Mouse (Mus musculus) liver, embryonic 15.5 days (tissue): ENCODE measurements around the gene Prr7. TPM values are rescaled to one million over a fixed set of nuclear protein-coding genes. Genes with fewer than 3 reads are reported as not detected.

Experiments
- ATAC-seq: fragments of 200-750 bp; cut with Nextera tagmentation; 2 replicates; pipeline ENCODE4 v1.8.0; 2017; ENCODE audit warnings: moderate number of reproducible peaks, mild to moderate bottlenecking, moderate library complexity; ENCODE audit not compliant: insufficient read depth
- H3K27ac ChIP-seq: fragments of 300-500 bp; sonication (generic); replicated peaks from 2 replicates; pipeline ENCODE4 v1.5.1; 2015; ENCODE audit warnings: mild to moderate bottlenecking, inconsistent platforms
- H3K27me3 ChIP-seq: fragments of 300-500 bp; sonication (generic); 2 replicates; pipeline ENCODE4 v1.6.1; 2015; ENCODE audit warnings: mild to moderate bottlenecking, inconsistent platforms
- H3K36me3 ChIP-seq: fragments of 300-500 bp; sonication (generic); replicated peaks from 2 replicates; pipeline ENCODE4 v1.6.1; 2015; ENCODE audit warnings: moderate library complexity, mild to moderate bottlenecking, inconsistent platforms
- H3K4me1 ChIP-seq: fragments of 300-500 bp; sonication (generic); replicated peaks from 2 replicates; pipeline ENCODE4 v1.6.1; 2015; ENCODE audit warnings: inconsistent platforms
- H3K4me2 ChIP-seq: fragments of 300-500 bp; sonication (generic); 2 replicates; pipeline ENCODE4 v1.6.1; 2015; ENCODE audit warnings: moderate library complexity, mild to moderate bottlenecking, inconsistent platforms
- H3K4me3 ChIP-seq: fragments of 300-500 bp; sonication (generic); replicated peaks from 2 replicates; pipeline ENCODE4 v1.5.1; 2015; ENCODE audit warnings: mild to moderate bottlenecking, inconsistent platforms
- H3K9ac ChIP-seq: fragments of 300-500 bp; sonication (generic); 2 replicates; pipeline ENCODE4 v1.6.1; 2015; ENCODE audit warnings: moderate library complexity, mild to moderate bottlenecking, inconsistent platforms
- H3K9me3 ChIP-seq: fragments of 300-500 bp; sonication (generic); replicated peaks from 2 replicates; pipeline ENCODE4 v1.6.1; 2016; ENCODE audit warnings: inconsistent platforms
- WGBS: fragments of 180-500 bp; shearing (Covaris S2); methylation state at CpG from one replicate; pipeline ENCODE4 v1.1.7; 2015; ENCODE audit warnings: mixed read lengths; ENCODE audit not compliant: insufficient replicate concordance; 5-methylcytosine and 5-hydroxymethylcytosine counted together
- polyA plus RNA-seq: library from polyadenylated mRNA; unstranded; fragments of >200 nt; fragmentation: Nextera tagmentation; extraction: Ambion mirVana; gene quantifications from 2 replicates; pipeline ENCODE4 v1.2.1, GENCODE M21; 2015

Gene Prr7
- polyA plus RNA-seq, 1 experiment from 2014 or later = not detected

GRCm38 (mm10) chr13:55495702-55496101 is 31.6 kb downstream of the Prr7 start:
- 57% methylated on average over 4 of the region's 4 CpGs for WGBS
- H3K27ac ChIP-seq = no peak overlapping the region
- H3K27me3 ChIP-seq = peaks cover 49% of the 10 kb centered on the region
- H3K36me3 ChIP-seq = peaks cover 5% of the 10 kb centered on the region; the same call in 1 of the 2 replicates
- H3K4me3 ChIP-seq = no peak overlapping the region
- no peaks in the 10 kb centered on the region for H3K9me3 ChIP-seq
- H3K4me2 ChIP-seq = no peak overlapping the region
- no peak for ATAC-seq
- peaks cover 4% of the 10 kb centered on the region; the same call in 1 of the 2 replicates for H3K4me1 ChIP-seq
- no peak overlapping the region for H3K9ac ChIP-seq

- Histone ChIP-seq H3K4me1 (peaks cover 4% of the 10 kb centered on the region; the same call in 1 of the 2 replicates), H3K4me3 (no peak overlapping the region), H3K27me3 (peaks cover 39% of the 10 kb centered on the region), H3K27ac (no peak overlapping the region), H3K4me2 (no peak overlapping the region), H3K9ac (no peak overlapping the region), H3K9me3 (no peaks in the 10 kb centered on the region), H3K36me3 (peaks cover 5% of the 10 kb centered on the region; the same call in 1 of the 2 replicates)
- ATAC-seq = no peak
- WGBS = 67% methylated on average over 6 of the region's 6 CpGs
Observed at GRCm38 (mm10) chr13:55496661-55497060, 32.6 kb downstream of the Prr7 start.

- H3K27ac ChIP-seq = no peak overlapping the region
- no peak overlapping the region for H3K4me3 ChIP-seq
- peaks cover 20% of the 10 kb centered on the region for H3K27me3 ChIP-seq
- H3K9ac ChIP-seq = no peak overlapping the region
- H3K4me1 ChIP-seq = peaks cover 4% of the 10 kb centered on the region; the same call in 1 of the 2 replicates
- ATAC-seq = no peak
- no peaks in the 10 kb centered on the region for H3K9me3 ChIP-seq
- peaks cover 23% of the 10 kb centered on the region for H3K36me3 ChIP-seq
- 63% methylated on average over 11 of the region's 11 CpGs for WGBS
- no peak overlapping the region for H3K4me2 ChIP-seq
Observed at GRCm38 (mm10) chr13:55498906-55499305, 34.8 kb downstream of the Prr7 start.

- 67% methylated on average over 10 of the region's 10 CpGs for WGBS
- H3K27ac ChIP-seq = no peak overlapping the region
- H3K4me2 ChIP-seq = no peak overlapping the region
- H3K27me3 ChIP-seq = peaks cover 4% of the 10 kb centered on the region; the same call in 1 of the 2 replicates
- no peak overlapping the region for H3K4me3 ChIP-seq
- H3K36me3 ChIP-seq = peaks cover 37% of the 10 kb centered on the region
- no peak for ATAC-seq
- no peak overlapping the region for H3K9ac ChIP-seq
- H3K4me1 ChIP-seq = no peaks in the 10 kb centered on the region
- H3K9me3 ChIP-seq = no peaks in the 10 kb centered on the region
Observed at GRCm38 (mm10) chr13:55500575-55500974, 36.5 kb downstream of the Prr7 start.

- ATAC-seq = no peak
- WGBS = 78% methylated on average over 8 of the region's 8 CpGs
- H3K27ac ChIP-seq = no peak overlapping the region
- no peaks in the 10 kb centered on the region for H3K27me3 ChIP-seq
- peaks cover 55% of the 10 kb centered on the region for H3K36me3 ChIP-seq
- H3K4me1 ChIP-seq = no peaks in the 10 kb centered on the region
- H3K9me3 ChIP-seq = no peaks in the 10 kb centered on the region
- no peak overlapping the region for H3K9ac ChIP-seq
- H3K4me3 ChIP-seq = no peak overlapping the region
- H3K4me2 ChIP-seq = no peak overlapping the region
Observed at GRCm38 (mm10) chr13:55502405-55502804, 38.3 kb downstream of the Prr7 start.

- WGBS = 72% methylated on average over 5 of the region's 5 CpGs
- Histone ChIP-seq H3K9ac (no peak overlapping the region), H3K4me3 (no peak overlapping the region), H3K27me3 (no peaks in the 10 kb centered on the region), H3K4me2 (no peak overlapping the region), H3K36me3 (peaks cover 66% of the 10 kb centered on the region), H3K4me1 (0 out of 2 replicates have a peak, but pooled peaks cover 2% of the 10 kb centered on the region), H3K27ac (no peak overlapping the region), H3K9me3 (no peaks in the 10 kb centered on the region)
- ATAC-seq = no peak
Observed at GRCm38 (mm10) chr13:55504390-55504789, 40.3 kb downstream of the Prr7 start.

GRCm38 (mm10) chr13:55505810-55506209 is 41.7 kb downstream of the Prr7 start:
- 79% methylated on average over 9 of the region's 9 CpGs for WGBS
- Histone ChIP-seq H3K9me3 (no peaks in the 10 kb centered on the region), H3K9ac (no peak overlapping the region), H3K4me2 (no peak overlapping the region), H3K27ac (no peak overlapping the region), H3K4me1 (peaks cover 13% of the 10 kb centered on the region), H3K36me3 (peaks cover 69% of the 10 kb centered on the region), H3K27me3 (no peaks in the 10 kb centered on the region), H3K4me3 (no peak overlapping the region)
- ATAC-seq = no peak

GRCm38 (mm10) chr13:55506697-55507096 is 42.6 kb downstream of the Prr7 start:
- no peak overlapping the region for H3K9ac ChIP-seq
- H3K27me3 ChIP-seq = no peaks in the 10 kb centered on the region
- ATAC-seq = no peak
- no peak overlapping the region for H3K27ac ChIP-seq
- 77% methylated on average over 10 of the region's 10 CpGs for WGBS
- no peak overlapping the region for H3K4me2 ChIP-seq
- H3K36me3 ChIP-seq = peaks cover 69% of the 10 kb centered on the region
- no peaks in the 10 kb centered on the region for H3K9me3 ChIP-seq
- no peak overlapping the region for H3K4me3 ChIP-seq
- H3K4me1 ChIP-seq = peaks cover 22% of the 10 kb centered on the region

- ATAC-seq = no peak
- WGBS = 59% methylated on average over 11 of the region's 11 CpGs
- Histone ChIP-seq H3K4me1 (peaks cover 34% of the 10 kb centered on the region), H3K27ac (no peak overlapping the region), H3K4me3 (no peak overlapping the region), H3K4me2 (no peak overlapping the region), H3K9ac (no peak overlapping the region), H3K36me3 (peaks cover 60% of the 10 kb centered on the region), H3K27me3 (no peaks in the 10 kb centered on the region; the same call in 1 of the 2 replicates), H3K9me3 (no peaks in the 10 kb centered on the region)
Observed at GRCm38 (mm10) chr13:55507877-55508276, 43.8 kb downstream of the Prr7 start.

GRCm38 (mm10) chr13:55508531-55508930 is 44.5 kb downstream of the Prr7 start:
- Histone ChIP-seq H3K9ac (no peak overlapping the region), H3K4me3 (no peak overlapping the region), H3K27me3 (no peaks in the 10 kb centered on the region; the same call in 1 of the 2 replicates), H3K27ac (no peak overlapping the region), H3K36me3 (peaks cover 55% of the 10 kb centered on the region), H3K4me1 (peaks cover 40% of the 10 kb centered on the region), H3K4me2 (no peak overlapping the region), H3K9me3 (no peaks in the 10 kb centered on the region)
- 85% methylated on average over 10 of the region's 10 CpGs for WGBS
- no peak for ATAC-seq

GRCm38 (mm10) chr13:55510332-55510667 is 46.2 kb downstream of the Prr7 start:
- H3K27me3 ChIP-seq = peaks cover 17% of the 10 kb centered on the region
- H3K4me1 ChIP-seq = peaks cover 45% of the 10 kb centered on the region
- no peak overlapping the region for H3K9ac ChIP-seq
- H3K4me3 ChIP-seq = no peak overlapping the region
- WGBS = 20% methylated on average over 3 of the region's 3 CpGs
- H3K9me3 ChIP-seq = no peaks in the 10 kb centered on the region
- peak overlapping the region; percentile 60; the same call in 1 of the 2 replicates for H3K27ac ChIP-seq
- peaks cover 37% of the 10 kb centered on the region for H3K36me3 ChIP-seq
- peak overlapping the region; percentile 98 for H3K4me2 ChIP-seq
- no peak for ATAC-seq
